Mouse (Mus musculus) hindbrain, embryonic 15.5 days (tissue): ENCODE data around the gene Prl4a1. TPM values are rescaled to one million over a fixed set of nuclear protein-coding genes. Genes with fewer than 3 reads are reported as not detected.
"Not testable (repeated sequence)": the region's sequence is repeated elsewhere in the genome, so short reads cannot be mapped to it uniquely, and the experiment has no call there.

Experiments used
- ATAC-seq: fragments of 200-750 bp; cut with Nextera tagmentation; 2 replicates; pipeline ENCODE4 v1.8.0; 2017; ENCODE audit warnings: low read depth, moderate number of reproducible peaks, moderate TSS enrichment; ENCODE audit not compliant: low FRiP score
- H3K27ac ChIP-seq: fragments of 300-500 bp; sonication (generic); replicated peaks from 2 replicates; pipeline ENCODE4 v1.5.1; 2015; ENCODE audit warnings: mild to moderate bottlenecking, inconsistent platforms
- H3K27me3 ChIP-seq: fragments of 300-500 bp; sonication (generic); 2 replicates; pipeline ENCODE4 v1.6.1; 2015; ENCODE audit warnings: control low read depth, inconsistent platforms
- H3K36me3 ChIP-seq: fragments of 300-500 bp; sonication (generic); 2 replicates; pipeline ENCODE4 v1.6.1; 2015; ENCODE audit warnings: control low read depth, inconsistent platforms
- H3K4me1 ChIP-seq: fragments of 300-500 bp; sonication (generic); replicated peaks from 2 replicates; pipeline ENCODE4 v1.6.1; 2015; ENCODE audit warnings: control low read depth, inconsistent platforms
- H3K4me2 ChIP-seq: fragments of 300-500 bp; sonication (generic); 2 replicates; pipeline ENCODE4 v1.6.1; 2015; ENCODE audit warnings: moderate library complexity, mild to moderate bottlenecking, inconsistent platforms
- H3K4me3 ChIP-seq: fragments of 300-500 bp; sonication (generic); 2 replicates; pipeline ENCODE4 v1.5.1; 2015; ENCODE audit warnings: mild to moderate bottlenecking, inconsistent platforms
- H3K9ac ChIP-seq: fragments of 300-500 bp; sonication (generic); 2 replicates; pipeline ENCODE4 v1.6.1; 2015; ENCODE audit warnings: inconsistent platforms
- H3K9me3 ChIP-seq: fragments of 300-500 bp; sonication (generic); 2 replicates; pipeline ENCODE4 v1.6.1; 2016; ENCODE audit warnings: control low read depth, inconsistent platforms
- WGBS: fragments of 180-500 bp; shearing (Covaris S2); methylation state at CpG from one replicate; pipeline ENCODE4 v1.1.7; 2015; 5-methylcytosine and 5-hydroxymethylcytosine counted together
- polyA plus RNA-seq: library from polyadenylated mRNA; unstranded; fragments of >200 nt; fragmentation: Nextera tagmentation; extraction: Ambion mirVana; gene quantifications from 2 replicates; pipeline ENCODE4 v1.2.1, GENCODE M21; 2015

The Prl4a1 gene
- not detected in 2 replicates for polyA plus RNA-seq

GRCm38 (mm10) chr13:28015912-28016311 is at the start of gene Prl4a1:
Gene Prl4a1 (plus strand): TSS chr13:28016212.
- no peaks in the 10 kb centered on the region for H3K36me3 ChIP-seq
- no peak within 1 kb of the TSS for H3K4me3 ChIP-seq
- no peak for ATAC-seq
- H3K4me1 ChIP-seq, result no peaks in the 10 kb centered on the region
- no peak within 1 kb of the TSS for H3K27ac ChIP-seq
- no peak within 1 kb of the TSS for H3K4me2 ChIP-seq
- H3K9ac ChIP-seq, result no peak within 1 kb of the TSS
- 88% methylated on average over 3 of the region's 3 CpGs for WGBS
- no peaks in the 10 kb centered on the region for H3K27me3 ChIP-seq
- no peaks in the 10 kb centered on the region for H3K9me3 ChIP-seq

- 78% methylated on average over 1 of the region's 1 CpGs for WGBS
- Histone ChIP-seq H3K27ac (no peak overlapping the region), H3K9ac (no peak overlapping the region), H3K4me1 (no peaks in the 10 kb centered on the region), H3K27me3 (no peaks in the 10 kb centered on the region), H3K9me3 (no peaks in the 10 kb centered on the region), H3K36me3 (no peaks in the 10 kb centered on the region), H3K4me2 (no peak overlapping the region), H3K4me3 (no peak overlapping the region)
- no peak for ATAC-seq
Observed at GRCm38 (mm10) chr13:27972931-27973330, 43.1 kb upstream of the Prl4a1 start.

- H3K27ac ChIP-seq, H3K36me3 ChIP-seq, H3K9ac ChIP-seq, H3K27me3 ChIP-seq, H3K4me1 ChIP-seq, H3K9me3 ChIP-seq, H3K4me2 ChIP-seq, ATAC-seq, H3K4me3 ChIP-seq: not testable (repeated sequence)
- 73% methylated on average over 2 of the region's 2 CpGs for WGBS
Observed at GRCm38 (mm10) chr13:27974281-27974680, 41.7 kb upstream of the Prl4a1 start.

- ATAC-seq, result no peak
- no peak overlapping the region for H3K9ac ChIP-seq
- WGBS, result 89% methylated on average over 2 of the region's 2 CpGs
- no peaks in the 10 kb centered on the region for H3K4me1 ChIP-seq
- no peaks in the 10 kb centered on the region for H3K27me3 ChIP-seq
- H3K36me3 ChIP-seq, result no peaks in the 10 kb centered on the region
- no peaks in the 10 kb centered on the region for H3K9me3 ChIP-seq
- H3K4me2 ChIP-seq, result no peak overlapping the region
- H3K27ac ChIP-seq, result no peak overlapping the region
- no peak overlapping the region for H3K4me3 ChIP-seq
Observed at GRCm38 (mm10) chr13:27977646-27978045, 38.4 kb upstream of the Prl4a1 start.

GRCm38 (mm10) chr13:27996557-27996956 is 19.5 kb upstream of the Prl4a1 start:
- H3K9ac ChIP-seq, H3K4me3 ChIP-seq, H3K36me3 ChIP-seq, H3K9me3 ChIP-seq, ATAC-seq, H3K4me1 ChIP-seq, H3K27ac ChIP-seq, H3K27me3 ChIP-seq, H3K4me2 ChIP-seq: not testable (repeated sequence)
- 73% methylated on average over 3 of the region's 3 CpGs for WGBS

- no peaks in the 10 kb centered on the region for H3K36me3 ChIP-seq
- H3K4me1 ChIP-seq, result no peaks in the 10 kb centered on the region
- H3K27me3 ChIP-seq, result no peaks in the 10 kb centered on the region
- no peak overlapping the region for H3K4me2 ChIP-seq
- H3K4me3 ChIP-seq, result no peak overlapping the region
- no peak overlapping the region for H3K27ac ChIP-seq
- no peak for ATAC-seq
- no peak overlapping the region for H3K9ac ChIP-seq
- no peaks in the 10 kb centered on the region for H3K9me3 ChIP-seq
Observed at GRCm38 (mm10) chr13:28029330-28029729, 13.3 kb downstream of the Prl4a1 start.

- Histone ChIP-seq H3K27ac (no peak overlapping the region), H3K27me3 (no peaks in the 10 kb centered on the region), H3K9me3 (no peaks in the 10 kb centered on the region), H3K4me2 (no peak overlapping the region), H3K4me3 (no peak overlapping the region), H3K36me3 (no peaks in the 10 kb centered on the region), H3K9ac (no peak overlapping the region), H3K4me1 (no peaks in the 10 kb centered on the region)
- ATAC-seq, result no peak
- 89% methylated on average over 3 of the region's 3 CpGs for WGBS
Observed at GRCm38 (mm10) chr13:28069315-28069714, 53.3 kb downstream of the Prl4a1 start.

Other genes with a start within 250 kb of the Prl4a1 start
- not detected in 2 replicates for gene Prl7c1, start 235.4 kb upstream of the Prl4a1 start, polyA plus RNA-seq
- gene Prl2a1, start 214.6 kb upstream of the Prl4a1 start, polyA plus RNA-seq, result not detected in 2 replicates
- gene Prl2c1, start 166.9 kb upstream of the Prl4a1 start, polyA plus RNA-seq, result not detected in 2 replicates
- not detected in 2 replicates for gene Prl5a1, start 126.3 kb downstream of the Prl4a1 start, polyA plus RNA-seq
- gene Gm11361, start 241.3 kb downstream of the Prl4a1 start, polyA plus RNA-seq, result 2.6 and 3.0 TPM in 2 replicates